Mouse (Mus musculus): ENCODE results near the gene Smim9.

- TF ChIP-seq CTCF (IDR thresholded peaks at IDR 0.05; ENCODE audit: control insufficient read depth, insufficient read depth, insufficient read length), result no peak
- no peak for TF ChIP-seq MAX (IDR thresholded peaks at IDR 0.05)
- no peak for TF ChIP-seq USF1 (IDR thresholded peaks at IDR 0.05; ENCODE audit: low read depth)
- TF ChIP-seq MYOG (IDR thresholded peaks at IDR 0.05; ENCODE audit: control insufficient read depth, extremely low read depth, insufficient read length), result no peak
- no peak for TF ChIP-seq CEBPB (IDR thresholded peaks at IDR 0.05; ENCODE audit: low read depth)
Observed at GRCm38 (mm10) chrX:75098799-75099198, 64.8 kb downstream of the Smim9 start.

Data from C2C12 (cell line).